Mouse (Mus musculus): ENCODE data around the gene Rsrc1.

The Rsrc1 gene

DNA sequence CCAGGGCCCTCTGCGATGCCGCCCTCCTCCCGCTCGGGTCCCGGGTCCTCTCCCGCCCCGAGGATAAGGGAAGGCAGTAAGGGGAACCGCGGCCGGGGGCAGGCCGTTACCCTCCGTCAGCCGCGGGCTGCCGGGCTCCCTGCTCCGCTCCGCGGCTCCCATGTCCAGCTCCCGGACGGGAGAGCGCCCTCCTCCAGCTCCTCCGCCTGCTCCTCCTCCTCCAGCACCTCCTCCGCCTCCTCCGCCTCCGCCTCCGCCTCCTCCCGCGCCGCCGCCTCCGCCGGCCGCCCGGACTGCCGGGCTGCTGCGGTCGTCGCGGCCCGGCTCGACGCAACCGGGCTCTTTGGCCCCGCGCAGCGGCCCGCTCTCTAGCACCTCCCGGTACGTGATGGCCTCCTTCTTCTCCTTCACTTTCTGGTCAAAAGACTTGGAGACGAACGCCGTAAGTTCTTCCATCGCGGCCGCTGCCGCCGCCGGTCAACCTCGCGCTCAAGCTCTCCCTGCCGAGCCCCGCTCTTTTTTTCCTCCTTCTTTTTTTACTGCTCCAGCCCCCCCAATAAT is at the start of gene Rsrc1:
Gene Rsrc1, plus strand, starts transcription at position 290 of the 561 bp plus-strand sequence.
- in situ Hi-C loops (cut with MboI, MseI): no loop called here

DNA sequence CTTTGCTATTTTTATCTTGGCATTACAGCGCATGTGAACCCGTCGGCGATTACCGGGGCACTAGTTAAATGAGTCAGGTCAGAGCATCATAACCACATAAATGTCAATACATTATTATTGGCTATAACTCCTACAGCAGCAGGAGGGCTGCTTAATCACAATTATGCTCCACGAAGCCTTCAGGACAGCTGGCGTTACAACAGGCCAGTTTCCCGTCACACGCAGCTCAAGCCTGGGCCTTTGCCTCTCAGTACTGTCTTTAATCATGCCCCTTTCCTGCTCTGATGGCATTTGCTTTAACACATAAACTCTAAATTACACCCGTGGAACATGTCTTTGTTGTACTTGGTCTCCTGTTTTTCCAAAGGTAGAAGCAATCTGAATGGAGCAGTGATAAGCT is 41.5 kb upstream of the Rsrc1 start:
- in situ Hi-C loops (cut with MboI, MseI): no loop called here

DNA sequence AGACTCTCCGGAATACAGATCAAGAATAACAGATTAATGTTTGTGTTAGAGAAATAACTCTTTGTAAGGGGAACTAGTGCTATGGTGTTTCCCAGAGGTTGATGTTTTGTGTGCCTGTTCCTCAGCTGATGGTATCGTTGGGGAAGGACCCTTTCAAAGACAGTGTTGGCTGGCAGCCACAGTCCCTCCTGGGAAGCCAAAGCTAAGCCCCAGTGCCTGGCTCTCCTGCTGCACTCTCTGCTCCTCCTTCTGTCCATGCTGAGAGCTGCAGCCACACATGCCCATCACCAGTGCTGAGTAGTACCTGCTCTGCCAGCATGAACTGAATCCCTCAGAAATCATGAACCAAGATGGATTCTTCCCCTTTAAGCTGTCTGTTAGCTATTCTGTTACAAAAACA is 26.1 kb upstream of the Rsrc1 start:
- in situ Hi-C loops (cut with MboI, MseI): loop anchor here (10.0 kb wide), 1 partner anchor 860 kb away; no protein-coding TSS in a partner anchor

DNA sequence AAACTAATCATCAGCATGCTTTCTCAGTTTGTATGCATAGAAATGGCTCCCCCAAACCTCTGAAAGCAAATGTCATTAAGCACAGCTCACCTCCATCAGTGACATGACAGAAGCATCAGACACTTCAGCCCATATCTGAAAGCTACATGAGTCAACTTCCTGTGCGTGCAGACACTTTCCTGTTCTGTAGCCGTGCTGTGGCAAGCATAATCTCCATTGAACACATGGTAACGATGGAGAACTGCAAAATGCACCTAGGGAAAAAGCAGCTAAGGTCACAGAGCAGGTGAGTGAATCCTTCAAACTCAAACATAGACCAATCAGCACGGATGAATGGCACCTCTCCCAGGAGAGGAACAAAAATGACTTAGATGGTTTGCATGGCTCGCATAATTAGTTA is 21.2 kb upstream of the Rsrc1 start:
- in situ Hi-C loops (cut with MboI, MseI): loop anchor here (10.0 kb wide), 1 partner anchor 855 kb away; no protein-coding TSS in a partner anchor

DNA sequence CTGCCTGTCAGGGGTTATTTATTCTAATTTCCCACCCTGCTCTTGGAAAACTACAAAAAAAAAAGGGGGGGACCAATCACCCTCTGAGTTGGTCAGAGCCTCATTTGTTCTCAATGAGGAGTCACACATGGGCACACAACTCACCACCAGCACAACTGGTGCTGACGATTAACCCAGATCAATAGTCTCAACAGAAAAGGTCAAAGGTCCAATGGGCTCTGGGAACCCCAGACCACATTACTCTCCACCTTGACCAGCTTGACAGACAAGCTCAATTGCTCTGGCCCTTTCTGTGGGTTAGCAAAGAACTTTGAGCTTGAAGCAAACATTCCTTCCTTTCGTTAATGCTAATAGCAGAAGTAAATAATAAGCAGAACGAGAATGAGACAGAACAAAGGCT is 16.3 kb upstream of the Rsrc1 start:
- in situ Hi-C loops (cut with MboI, MseI): no loop called here

DNA sequence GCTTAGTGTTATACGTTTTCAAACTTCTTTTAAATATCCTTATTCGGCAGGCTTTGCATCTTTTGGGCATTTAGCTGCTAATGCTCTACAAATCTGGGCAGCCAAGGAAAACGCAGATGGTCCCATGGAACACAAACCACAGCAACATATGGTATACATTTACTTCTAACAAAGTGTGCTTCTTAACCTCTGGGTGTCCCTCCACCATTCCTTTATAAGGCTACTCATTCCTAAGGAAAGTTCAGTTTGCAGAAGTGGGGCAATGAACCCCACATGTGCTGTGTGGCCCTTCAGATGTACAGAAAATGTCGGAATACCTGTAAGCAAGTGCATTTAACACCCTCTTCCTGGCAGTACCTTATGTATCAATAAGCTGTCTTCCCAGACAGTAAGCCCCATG is 13.7 kb upstream of the Rsrc1 start:
- in situ Hi-C loops (cut with MboI, MseI): no loop called here

DNA sequence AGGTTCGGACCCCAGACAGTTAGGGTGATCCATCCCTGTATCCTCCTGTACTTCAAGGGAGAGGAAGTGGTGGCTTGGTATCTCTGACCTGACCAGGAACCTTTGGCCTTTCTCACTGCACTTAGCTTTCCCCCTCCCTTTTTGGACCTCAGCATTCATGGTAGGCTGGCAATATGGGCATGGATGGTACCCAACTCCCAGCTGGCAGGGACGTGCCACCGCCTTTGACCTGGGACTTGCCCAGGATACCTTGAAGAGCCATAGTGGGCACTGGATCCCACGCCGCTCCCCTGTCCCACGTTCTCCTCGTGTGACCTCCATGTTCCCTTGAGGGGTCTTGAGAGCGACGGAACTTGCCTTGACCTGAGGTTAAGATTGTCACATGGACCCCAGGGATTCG is 10.9 kb upstream of the Rsrc1 start:
- in situ Hi-C loops (cut with MboI, MseI): loop anchor here (10.0 kb wide), 1 partner anchor 395 kb away; no protein-coding TSS in a partner anchor

DNA sequence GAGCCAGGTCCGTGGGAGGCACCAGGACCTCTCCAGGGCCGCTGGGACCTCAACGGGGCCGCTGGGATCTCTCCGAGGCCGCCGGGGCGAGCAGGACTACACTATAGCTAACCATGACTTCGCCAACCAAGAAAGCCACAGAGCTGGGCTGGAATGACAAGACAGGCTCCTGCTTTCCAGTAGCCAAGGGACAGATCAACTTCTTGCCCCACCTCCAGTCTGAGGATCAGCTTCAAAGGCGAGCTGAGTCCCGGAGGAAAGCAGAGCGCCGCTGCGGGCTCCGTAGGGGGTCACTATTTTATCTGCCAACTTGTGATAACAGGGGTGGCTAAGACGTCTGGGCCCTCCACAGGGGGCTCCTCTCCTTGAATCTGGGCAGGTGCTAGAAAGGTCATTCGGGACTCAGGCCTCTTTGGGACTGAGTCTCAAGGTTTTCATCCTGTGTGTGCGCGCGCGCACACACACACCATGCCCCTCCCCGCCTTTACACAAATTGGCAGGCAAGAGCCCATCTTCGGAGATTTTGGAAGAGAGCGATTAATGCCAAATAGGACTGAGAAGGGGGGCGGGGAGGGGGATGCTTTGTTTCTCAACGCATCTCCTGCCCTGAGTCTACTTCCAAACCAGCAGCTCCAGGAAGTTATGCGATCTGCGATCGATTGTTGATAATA is 10.4 kb upstream of the Rsrc1 start:
- in situ Hi-C loops (cut with MboI, MseI): loop anchor here (10.0 kb wide), 1 partner anchor 394 kb away; no protein-coding TSS in a partner anchor

DNA sequence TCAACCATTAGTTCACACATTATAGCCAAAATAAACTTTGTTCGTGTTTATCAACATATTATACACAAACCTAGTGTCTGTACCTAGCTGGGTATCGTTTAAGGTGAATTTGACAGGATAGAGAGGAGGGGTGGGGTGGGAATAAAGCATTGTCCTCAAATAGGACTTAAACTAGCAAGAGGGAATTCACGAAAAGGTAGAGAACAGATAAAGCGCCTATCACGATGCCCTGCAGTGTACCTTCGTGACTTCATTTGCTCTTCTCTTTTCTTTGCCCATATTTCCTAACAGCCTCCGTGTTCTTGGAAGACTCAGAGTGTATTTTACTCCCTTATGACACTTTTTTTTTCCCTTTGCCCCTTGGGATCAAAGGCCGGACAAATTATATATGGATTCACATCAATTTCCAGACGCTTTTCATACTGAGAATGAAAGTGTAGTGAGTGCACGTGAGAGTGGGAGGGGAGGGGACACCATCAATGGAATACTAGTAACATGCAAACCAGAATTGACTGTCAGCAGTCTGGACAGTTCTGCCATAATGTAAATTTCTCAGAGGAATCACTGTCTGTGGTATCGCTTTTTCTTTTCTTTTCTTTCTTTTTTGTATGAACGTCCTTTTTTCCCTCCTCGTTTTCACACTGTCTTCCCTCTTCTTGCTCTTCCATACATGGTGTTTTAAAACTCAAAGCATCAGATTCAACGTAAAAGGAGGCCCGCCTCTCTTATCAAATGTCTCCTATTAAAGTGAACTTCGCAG is 8.8 kb upstream of the Rsrc1 start:
- in situ Hi-C loops (cut with MboI, MseI): loop anchor here (10.0 kb wide), 1 partner anchor 392 kb away; no protein-coding TSS in a partner anchor

DNA sequence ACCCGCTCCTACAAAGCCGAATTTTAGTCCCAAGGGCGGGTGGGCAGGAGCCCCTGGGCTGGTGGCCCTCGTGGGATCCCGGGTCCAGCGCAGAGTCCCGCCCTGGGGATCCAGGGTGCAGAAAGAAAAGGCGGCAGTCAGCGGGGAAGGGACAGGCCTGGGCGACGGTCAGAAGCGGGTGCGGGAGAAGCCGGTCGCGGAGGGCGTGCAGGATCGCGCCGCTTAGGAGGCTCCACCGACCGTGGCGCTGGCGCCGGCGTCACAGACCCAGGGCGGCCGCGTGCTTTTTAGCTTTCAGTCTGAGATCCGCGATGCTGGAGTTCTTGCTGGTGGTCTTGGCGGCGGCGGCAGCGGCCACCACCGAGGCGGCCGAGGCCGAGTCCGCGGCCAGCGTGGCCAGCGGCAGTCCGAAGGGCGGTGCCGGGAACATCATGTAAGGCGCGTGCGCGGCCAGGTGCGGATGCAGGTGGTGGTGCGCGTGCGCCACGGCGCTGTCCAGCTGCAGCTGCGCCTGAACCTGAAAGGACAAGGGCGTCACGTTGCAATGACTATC is 7.7 kb upstream of the Rsrc1 start:
- in situ Hi-C loops (cut with MboI, MseI): loop anchor here (10.0 kb wide), 1 partner anchor 391 kb away; no protein-coding TSS in a partner anchor

DNA sequence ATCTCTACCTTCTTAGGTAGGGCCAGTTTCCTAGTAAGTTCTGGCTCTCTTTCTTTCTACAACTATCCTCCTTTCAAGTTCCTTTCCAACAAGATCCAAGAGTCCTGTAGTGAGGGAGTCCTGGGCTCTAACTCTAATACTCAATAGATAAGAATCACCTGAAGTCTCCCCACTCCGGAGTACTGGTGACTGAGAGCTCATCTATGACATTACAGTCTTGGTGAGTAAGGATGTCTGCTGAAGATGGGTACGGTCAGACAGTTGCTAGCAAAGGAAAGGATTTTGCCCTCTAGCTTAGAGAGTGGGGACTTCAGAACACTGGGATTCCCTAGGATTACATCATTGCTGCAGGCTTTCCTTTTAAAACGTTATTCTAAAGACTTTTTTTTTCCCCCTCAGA is 6.7 kb upstream of the Rsrc1 start:
- in situ Hi-C loops (cut with MboI, MseI): loop anchor here (10.0 kb wide), 1 partner anchor 390 kb away; no protein-coding TSS in a partner anchor

DNA sequence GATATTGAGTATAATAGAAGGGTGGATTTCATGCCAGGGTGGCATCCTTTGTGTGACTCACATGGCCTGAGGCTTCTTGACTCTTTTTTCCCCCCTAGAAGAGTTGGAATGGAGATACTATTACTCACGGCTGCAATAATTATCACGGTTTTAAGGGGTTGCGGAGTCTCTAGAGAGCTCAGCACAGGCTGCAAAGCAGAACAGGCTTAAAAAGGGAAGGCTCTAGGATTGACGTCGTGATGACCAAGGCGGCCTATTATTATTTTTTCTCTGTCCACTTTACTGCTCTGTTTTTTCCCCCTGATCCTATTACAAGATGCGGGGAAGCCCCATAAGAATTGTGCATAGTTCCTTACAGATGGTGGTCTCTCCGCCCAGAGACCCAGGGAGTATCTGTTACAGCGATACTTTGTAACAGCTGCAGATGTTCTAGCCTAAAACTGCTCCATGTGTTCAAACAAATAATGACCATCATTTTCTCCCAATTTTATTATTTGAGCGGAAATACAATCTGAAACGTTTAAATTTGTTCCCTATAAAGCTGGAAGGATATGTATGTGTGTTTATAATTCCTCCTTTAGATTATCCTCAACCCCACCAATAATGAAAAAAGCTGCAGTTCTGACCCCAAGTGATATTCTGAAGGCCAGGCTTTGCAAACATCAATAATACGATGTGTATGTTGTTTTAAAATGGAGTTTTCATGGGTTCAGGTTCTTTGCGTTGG is 4.1 kb upstream of the Rsrc1 start:
- in situ Hi-C loops (cut with MboI, MseI): loop anchor here (10.0 kb wide), 1 partner anchor 388 kb away; no protein-coding TSS in a partner anchor

DNA sequence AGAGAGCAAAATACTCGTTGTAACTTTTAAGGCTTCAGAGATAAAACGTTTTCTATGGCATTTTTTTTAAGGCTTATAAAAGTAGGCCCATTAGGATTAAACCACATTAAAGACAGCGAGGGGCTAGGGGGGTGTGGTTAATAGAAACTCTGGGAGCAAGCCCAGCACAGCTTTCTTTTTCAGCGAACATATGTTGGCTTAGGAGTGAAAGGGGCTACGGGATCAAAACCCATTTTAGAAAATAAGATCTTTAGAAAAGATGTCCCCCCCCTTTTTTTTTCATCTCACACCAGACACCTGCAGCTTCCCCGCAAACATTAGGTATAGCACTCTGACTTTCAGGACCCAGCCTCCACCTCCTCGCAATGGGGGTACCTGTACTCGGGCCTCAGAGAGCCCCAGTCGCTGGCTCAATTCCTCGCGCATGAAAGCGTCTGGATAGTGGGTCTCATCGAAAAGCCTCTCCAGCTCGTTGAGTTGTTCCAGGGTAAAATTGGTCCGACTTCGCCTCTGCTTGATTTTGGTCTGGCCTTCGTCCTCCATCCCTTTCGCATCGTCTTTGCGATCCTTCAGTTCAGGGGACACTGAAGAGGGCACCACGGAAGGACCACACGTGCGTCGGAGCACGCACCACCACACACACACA is 3.3 kb upstream of the Rsrc1 start:
- in situ Hi-C loops (cut with MboI, MseI): loop anchor here (10.0 kb wide), 1 partner anchor 387 kb away; no protein-coding TSS in a partner anchor

DNA sequence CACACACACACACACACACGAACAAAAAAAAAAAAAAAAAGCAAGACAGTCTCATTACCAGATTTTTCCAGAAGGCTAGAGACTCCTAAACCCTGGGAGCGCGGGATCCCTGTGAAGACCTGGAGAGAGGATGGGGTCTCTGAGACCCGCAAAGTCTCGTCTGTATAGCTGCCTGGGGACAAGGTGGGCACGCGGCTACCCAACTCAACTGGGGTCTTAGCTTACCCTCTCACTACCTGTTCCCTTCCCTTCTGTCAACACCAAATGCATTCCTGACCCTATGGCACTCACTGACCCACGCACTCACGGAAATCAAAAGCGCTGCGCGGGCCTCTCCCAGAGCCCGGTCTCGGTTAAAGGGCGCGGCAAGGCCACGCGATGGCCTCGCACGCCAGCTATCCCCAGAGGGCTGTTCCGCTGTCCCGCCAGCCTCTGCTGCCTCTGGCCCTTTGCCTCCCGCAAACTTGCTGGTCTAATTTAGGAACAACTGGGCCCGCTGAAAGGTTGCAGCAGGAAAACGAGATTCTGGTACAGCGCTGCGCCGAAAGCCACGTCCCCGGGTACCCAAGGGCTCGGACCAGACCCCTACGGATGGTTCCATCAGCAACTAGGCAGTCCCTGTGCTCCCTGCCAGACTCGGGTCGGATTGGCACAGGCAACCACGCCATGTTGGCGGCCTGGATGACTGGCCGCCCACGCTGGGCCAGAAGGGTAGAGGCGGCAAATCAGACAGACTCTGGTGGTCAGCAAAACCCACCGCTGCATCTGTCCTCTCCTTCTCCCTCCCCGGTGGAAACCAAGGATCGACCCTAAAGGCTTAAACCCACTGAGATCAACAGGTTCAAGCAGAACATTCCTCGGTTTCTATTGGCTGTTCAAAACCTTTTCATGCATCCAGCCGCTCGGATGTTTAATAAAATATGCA is 2.5 kb upstream of the Rsrc1 start:
- in situ Hi-C loops (cut with MboI, MseI): loop anchor here (10.0 kb wide), 1 partner anchor 386 kb away; no protein-coding TSS in a partner anchor

DNA sequence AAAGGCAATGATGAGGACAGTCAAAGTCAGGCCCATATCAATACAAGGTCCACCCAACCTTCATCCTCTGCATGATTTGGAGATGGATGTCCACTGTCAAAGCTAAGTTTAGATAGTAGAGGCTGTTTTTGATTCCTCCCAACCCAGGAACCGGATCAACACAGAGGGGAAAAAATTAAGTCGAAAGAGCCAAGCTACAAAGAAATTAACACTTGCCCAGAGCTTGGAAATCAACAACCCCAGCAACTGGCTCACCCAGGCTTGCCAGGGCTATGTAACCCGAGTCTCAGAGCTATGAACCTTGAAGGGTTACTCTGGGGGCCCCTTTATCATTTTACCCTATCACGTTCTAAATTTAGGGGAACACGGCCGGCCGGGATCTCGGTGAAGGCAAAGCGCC is 1.7 kb upstream of the Rsrc1 start:
- in situ Hi-C loops (cut with MboI, MseI): loop anchor here (10.0 kb wide), 1 partner anchor 385 kb away; no protein-coding TSS in a partner anchor

DNA sequence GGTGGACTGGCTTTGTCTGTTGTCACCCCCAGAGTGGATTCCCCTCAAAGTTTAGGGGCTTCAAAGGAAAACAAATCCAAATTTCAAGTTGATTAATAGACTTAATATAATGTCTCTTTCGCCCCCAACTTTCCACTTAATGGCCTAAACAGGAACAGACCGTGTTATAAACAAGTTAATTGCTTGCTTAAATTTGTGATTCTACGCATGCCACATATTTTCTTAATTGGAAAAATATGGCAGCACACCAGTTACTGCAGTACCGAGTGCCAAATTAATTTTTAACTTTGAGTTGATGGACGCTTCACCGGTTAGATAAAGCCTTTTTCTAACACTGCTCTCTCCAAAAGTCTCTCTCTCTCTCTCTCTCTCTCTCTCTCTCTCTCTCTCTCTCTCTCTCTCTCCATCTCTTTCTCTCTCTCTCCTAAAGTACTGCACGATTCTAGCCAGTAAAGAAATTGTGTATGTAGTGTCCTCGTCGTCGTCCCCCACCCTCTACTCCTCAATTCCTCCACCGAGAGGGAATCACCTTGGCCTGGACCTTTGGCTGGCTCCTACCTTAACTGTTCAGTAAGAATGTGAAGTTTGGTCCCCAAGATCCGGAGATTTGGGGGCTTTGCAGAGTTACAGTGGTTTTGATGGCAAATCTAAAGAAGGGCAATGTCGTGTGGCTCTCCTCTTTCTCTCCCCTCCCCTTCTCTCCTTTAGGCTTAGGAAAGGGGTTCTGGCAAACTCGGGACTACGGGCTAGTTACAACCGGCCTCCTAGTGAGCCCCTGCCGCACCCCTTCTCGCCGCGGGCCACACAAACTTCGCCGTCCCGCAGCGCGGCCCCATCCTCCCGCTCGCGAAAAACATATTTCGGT is 847 bp upstream of the Rsrc1 start:
- in situ Hi-C loops (cut with MboI, MseI): no loop called here

DNA sequence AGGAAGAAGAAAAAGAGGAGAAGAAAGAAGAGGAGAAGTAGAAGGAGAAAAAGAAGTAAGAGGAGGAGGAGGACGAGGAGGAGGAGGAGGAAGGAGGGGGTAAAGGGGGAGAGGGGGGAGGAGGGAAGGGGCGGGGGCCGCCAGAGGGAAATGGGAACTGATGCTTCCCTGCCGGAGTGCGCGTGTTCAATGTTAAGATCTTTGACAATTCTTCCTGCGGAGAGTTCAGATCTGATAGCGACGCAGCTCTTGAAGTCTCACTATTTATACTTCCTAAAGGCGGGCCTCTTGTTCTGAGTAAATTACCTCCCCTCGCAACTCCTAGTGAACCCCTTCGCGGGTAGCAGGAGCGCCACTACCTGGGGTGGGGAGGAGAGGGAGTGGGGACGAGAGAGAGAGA is 516 bp downstream of the Rsrc1 start, which contains the start of gene Shox2:
Gene Shox2, minus strand, starts transcription at position 66 of the 400 bp plus-strand sequence.
- in situ Hi-C loops (cut with MboI, MseI): no loop called here

DNA sequence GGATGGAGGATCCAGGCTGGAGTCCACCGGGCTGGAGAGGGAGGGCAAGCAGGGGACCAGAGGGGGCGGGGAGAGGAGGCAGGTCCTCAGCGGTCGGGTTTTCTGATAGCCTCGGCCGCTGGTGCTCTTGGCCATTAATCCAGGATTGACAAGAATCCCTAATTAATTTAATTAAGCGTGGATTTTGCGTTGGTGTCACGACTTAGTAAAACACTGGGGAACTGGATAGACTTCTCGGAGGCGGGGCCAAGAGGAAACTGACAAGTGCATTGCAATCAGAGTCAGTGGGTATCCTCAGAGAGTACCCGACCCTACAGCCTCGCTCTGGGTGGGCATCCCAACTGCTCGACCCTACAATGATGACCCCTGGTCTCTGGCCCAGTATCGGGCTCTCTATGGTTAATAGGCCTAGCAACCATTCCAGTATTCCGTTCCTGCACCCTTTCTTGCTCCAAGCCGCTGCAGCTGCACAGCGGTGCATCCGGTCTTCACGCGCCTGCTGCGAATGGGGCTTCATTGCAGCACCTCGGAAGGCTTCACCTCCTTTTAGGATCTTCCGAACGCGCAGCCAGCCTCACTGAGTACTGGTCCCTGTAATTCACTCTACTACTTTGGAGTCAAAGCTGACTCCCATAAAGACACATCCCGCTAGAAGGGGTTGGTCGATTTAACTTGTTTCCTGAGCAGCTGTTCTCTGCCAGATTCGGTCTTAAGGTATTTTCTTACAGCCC is 1.2 kb downstream of the Rsrc1 start:
- in situ Hi-C loops (cut with MboI, MseI): no loop called here

All from T-helper 1 cell (primary cell).